Mouse (Mus musculus) stomach, postnatal 0 days (tissue): ENCODE results near the gene Ttc17. TPM values are rescaled to one million over a fixed set of nuclear protein-coding genes. Genes with fewer than 3 reads are reported as not detected.

Experiments used
- ATAC-seq: fragments of 200-750 bp; cut with Nextera tagmentation; 2 replicates; pipeline ENCODE4 v1.8.0; 2017; ENCODE audit not compliant: low FRiP score, low TSS enrichment
- DNase-seq: peaks from one replicate; pipeline ENCODE4 v3.0.0-alpha.2; 2016; ENCODE audit warnings: low spot score
- H3K27ac ChIP-seq: fragments of 300-500 bp; sonication (generic); replicated peaks from 2 replicates; pipeline ENCODE4 v1.5.1; 2014; ENCODE audit warnings: mild to moderate bottlenecking, control low read depth
- H3K27me3 ChIP-seq: fragments of 300-500 bp; sonication (generic); 2 replicates; pipeline ENCODE4 v1.6.1; 2014; ENCODE audit warnings: low read length; ENCODE audit not compliant: control insufficient read depth, insufficient read depth
- H3K36me3 ChIP-seq: fragments of 300-500 bp; sonication (generic); 2 replicates; pipeline ENCODE4 v1.6.1; 2014; ENCODE audit warnings: low read length, mixed read lengths; ENCODE audit not compliant: control insufficient read depth, insufficient read depth
- H3K4me1 ChIP-seq: fragments of 300-500 bp; sonication (generic); replicated peaks from 2 replicates; pipeline ENCODE4 v1.6.1; 2014; ENCODE audit warnings: antibody characterized with exemption; ENCODE audit not compliant: control insufficient read depth, insufficient read depth
- H3K4me2 ChIP-seq: fragments of 300-500 bp; sonication (generic); replicated peaks from 2 replicates; pipeline ENCODE4 v1.6.1; 2014; ENCODE audit warnings: low read depth, mild to moderate bottlenecking, control low read depth, moderate library complexity
- H3K4me3 ChIP-seq: fragments of 300-500 bp; sonication (generic); 2 replicates; pipeline ENCODE4 v1.5.1; 2014; ENCODE audit warnings: low read depth, low read length, control low read depth
- H3K9ac ChIP-seq: fragments of 300-500 bp; sonication (generic); 2 replicates; pipeline ENCODE4 v1.6.1; 2014; ENCODE audit warnings: mild to moderate bottlenecking, low read length, control low read depth, mixed read lengths
- H3K9me3 ChIP-seq: fragments of 300-500 bp; sonication (generic); 2 replicates; pipeline ENCODE4 v1.6.1; 2016; ENCODE audit warnings: low read length; ENCODE audit not compliant: control insufficient read depth
- CTCF ChIP-seq: IDR thresholded peaks from 2 replicates; pipeline ENCODE4 v1.5.1; 2016; ENCODE audit warnings: antibody characterized with exemption, low read depth, mild to moderate bottlenecking, moderate library complexity
- EP300 ChIP-seq: optimal IDR thresholded peaks from 2 replicates; pipeline ENCODE3; 2016; ENCODE audit warnings: antibody characterized with exemption
- WGBS: fragments of 180-500 bp; shearing (Covaris S2); extraction: QIAGEN DNeasy Blood & Tissue Kit; methylation state at CpG from one replicate; pipeline ENCODE4 v1.1.7; 2014; 5-methylcytosine and 5-hydroxymethylcytosine counted together
- microRNA counts: library from miRNA; unstranded; fragments of <30 nt; microRNA quantifications from one replicate; lab custom pipeline; 2015
- microRNA-seq: library from miRNA; unstranded; fragments of <30 nt; microRNA quantifications from one replicate; pipeline ENCODE4, GENCODE M21; 2016
- polyA plus RNA-seq: library from polyadenylated mRNA; unstranded; fragments of >200 nt; fragmentation: Nextera tagmentation; extraction: Ambion mirVana; gene quantifications from 2 replicates; pipeline ENCODE4 v1.2.1, GENCODE M21; 2015

The Ttc17 gene
- polyA plus RNA-seq, 1 experiment from 2014 or later = 11.8 TPM

- no peaks in the 10 kb centered on the region for H3K27me3 ChIP-seq
- H3K4me3 ChIP-seq = peak overlapping the region; percentile 23
- no peaks in the 10 kb centered on the region for H3K36me3 ChIP-seq
- H3K9me3 ChIP-seq = no peaks in the 10 kb centered on the region
- H3K4me1 ChIP-seq = peaks cover 2% of the 10 kb centered on the region
- TF ChIP-seq CTCF (no peak), EP300 (no peak)
- WGBS = 2% methylated on average over 12 of the region's 12 CpGs
- ATAC-seq (no peak; the same call in 1 of the 2 replicates), DNase-seq (no peak)
- H3K27ac ChIP-seq = no peak overlapping the region
- no peak overlapping the region for H3K9ac ChIP-seq
- H3K4me2 ChIP-seq = peak overlapping the region; percentile 54
Measured at GRCm38 (mm10) chr2:94264631-94265098, 141.8 kb downstream of the Ttc17 start.

GRCm38 (mm10) chr2:94264006-94264405 lies 142.5 kb downstream of the Ttc17 start:
- Histone ChIP-seq H3K9me3 (no peaks in the 10 kb centered on the region), H3K9ac (no peak overlapping the region), H3K27me3 (no peaks in the 10 kb centered on the region), H3K4me2 (peak overlapping the region; percentile 54; the same call in 1 of the 2 replicates), H3K27ac (no peak overlapping the region), H3K4me1 (peaks cover 2% of the 10 kb centered on the region), H3K4me3 (no peak overlapping the region), H3K36me3 (no peaks in the 10 kb centered on the region)
- DNase-seq = no peak
- TF ChIP-seq EP300 (no peak), CTCF (no peak)
- no peak for ATAC-seq
- WGBS = 0% methylated on average over 2 of the region's 2 CpGs

GRCm38 (mm10) chr2:94263530-94263937 lies 143.0 kb downstream of the Ttc17 start:
- H3K4me2 ChIP-seq = peak overlapping the region; percentile 52
- H3K27ac ChIP-seq = no peak overlapping the region
- 0 out of 2 replicates have a peak overlapping the region, but pooled peaks have one; percentile 8 for H3K9ac ChIP-seq
- DNase-seq = peak; percentile 63
- WGBS = 0% methylated on average over 14 of the region's 14 CpGs
- no peaks in the 10 kb centered on the region for H3K9me3 ChIP-seq
- no peaks in the 10 kb centered on the region for H3K36me3 ChIP-seq
- peaks cover 2% of the 10 kb centered on the region for H3K4me1 ChIP-seq
- TF ChIP-seq EP300 = no peak
- peak; percentile 44 for TF ChIP-seq CTCF
- no peaks in the 10 kb centered on the region for H3K27me3 ChIP-seq
- peak overlapping the region; percentile 23 for H3K4me3 ChIP-seq
- ATAC-seq = peak; percentile 55; the same call in 1 of the 2 replicates

GRCm38 (mm10) chr2:94262917-94263529 lies 143.5 kb downstream of the Ttc17 start:
- TF ChIP-seq CTCF (no peak), EP300 (no peak)
- Histone ChIP-seq H3K27me3 (no peaks in the 10 kb centered on the region), H3K9ac (no peak overlapping the region), H3K4me2 (peak overlapping the region; percentile 52), H3K36me3 (no peaks in the 10 kb centered on the region), H3K4me3 (peak overlapping the region; percentile 23), H3K9me3 (no peaks in the 10 kb centered on the region), H3K4me1 (peaks cover 2% of the 10 kb centered on the region), H3K27ac (no peak overlapping the region)
- 4% methylated on average over 7 of the region's 13 CpGs for WGBS
- DNase-seq (no peak), ATAC-seq (no peak)

- TF ChIP-seq CTCF = peak; percentile 69
- no peak for TF ChIP-seq EP300
- no peaks in the 10 kb centered on the region for H3K9me3 ChIP-seq
- WGBS = 19% methylated on average over 3 of the region's 3 CpGs
- no peak for ATAC-seq
- no peaks in the 10 kb centered on the region for H3K4me1 ChIP-seq
- no peaks in the 10 kb centered on the region for H3K36me3 ChIP-seq
- peak; percentile 12 for DNase-seq
- H3K27ac ChIP-seq = no peak overlapping the region
- H3K27me3 ChIP-seq = no peaks in the 10 kb centered on the region
- H3K9ac ChIP-seq = no peak overlapping the region
- no peak overlapping the region for H3K4me3 ChIP-seq
- no peak overlapping the region for H3K4me2 ChIP-seq
Measured at GRCm38 (mm10) chr2:94254102-94254501, 152.4 kb downstream of the Ttc17 start.

MicroRNAs within 50 kb of the gene (microRNA counts, 519-probe panel; counts per million panel counts)
- not detected for microRNA mmu-miR-670 (lab: Ali Mortazavi, UCI)

Small RNA genes lying within 50 kb of the gene (microRNA-seq; reads per million reads assigned to microRNA genes)
- 5.1 reads per million, percentile 8 among the genes with 10 or more reads in this experiment for gene Mir670

Other genes starting within 250 kb of the Ttc17 start
- 124 and 129 TPM in 2 replicates for gene Hsd17b12, start 248.7 kb downstream of the Ttc17 start, polyA plus RNA-seq
- 60.2 and 64.5 TPM in 2 replicates for gene Api5, start 31.4 kb upstream of the Ttc17 start, polyA plus RNA-seq